Mouse (Mus musculus) thymus, postnatal 4 days (tissue): ENCODE results near the gene Ttc21a.
A peak's percentile ranks its signal among the peaks of the same experiment; 100 is the strongest.

Source experiments
- DNase-seq: peaks from one replicate; pipeline ENCODE4 v3.0.0; 2021

The Ttc21a gene

DNA sequence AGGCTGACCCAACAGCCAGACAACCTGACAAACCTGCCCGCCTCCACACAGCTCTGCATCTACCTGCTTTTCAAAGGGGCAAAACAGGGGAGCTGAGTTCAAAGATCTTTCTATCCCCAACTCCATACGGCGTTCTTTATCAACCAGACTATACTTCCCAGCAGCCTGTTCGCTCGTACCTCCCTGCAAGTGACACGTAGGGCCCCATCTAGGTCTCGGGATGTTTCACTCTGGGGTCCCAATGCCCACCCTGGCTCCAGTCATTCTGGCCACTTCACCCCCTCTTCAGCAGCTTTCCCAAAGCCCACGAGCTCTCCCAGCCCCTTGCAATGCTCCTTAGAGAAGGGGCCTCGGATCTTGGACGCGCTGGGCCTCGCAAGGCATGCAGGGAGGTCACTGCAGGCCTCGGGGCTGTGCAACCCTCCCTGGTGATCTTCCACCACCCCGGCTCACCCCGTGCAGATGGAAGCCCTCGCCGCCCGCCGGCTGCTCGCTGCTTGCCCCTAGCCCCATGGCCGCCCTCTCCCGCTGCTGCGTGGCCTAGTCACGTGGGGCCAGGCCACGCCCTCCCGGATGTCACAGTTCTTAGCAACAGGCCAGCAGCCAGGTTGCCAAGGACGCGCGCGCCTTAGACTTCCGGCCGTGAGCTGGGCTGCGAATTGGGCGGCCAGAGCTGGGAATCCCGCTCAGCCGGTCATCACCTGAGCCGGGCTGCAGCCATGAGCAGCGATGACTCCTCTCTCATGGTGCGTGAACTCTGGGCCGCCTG, at the start of gene Ttc21a, which contains the start of gene Gorasp1:
Gene Ttc21a (plus strand): TSS at position 602 of the 769 bp plus-strand sequence.
Gene Gorasp1 (minus strand): TSS at position 561 of the 769 bp plus-strand sequence.
- peak; percentile 96 for DNase-seq

DNA sequence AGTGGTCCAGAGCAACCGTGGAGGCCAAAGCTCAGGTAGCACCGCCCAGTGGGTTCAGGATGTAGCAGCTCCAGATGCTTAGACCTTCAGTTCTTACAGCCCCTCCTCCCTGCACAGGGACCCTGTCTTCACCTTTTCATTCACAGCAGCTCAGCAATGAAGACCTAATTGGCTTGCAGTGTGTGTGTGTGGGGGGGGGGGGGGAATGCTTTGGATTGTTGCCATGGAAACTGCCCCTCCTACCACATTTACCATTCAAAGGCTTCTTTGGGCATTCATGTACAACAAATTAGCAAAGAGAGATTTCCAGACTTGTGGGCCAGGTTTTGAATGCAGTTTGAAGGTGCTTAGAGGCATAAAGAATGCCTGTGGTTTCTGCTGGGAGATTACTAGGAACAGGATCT, 48.6 kb upstream of the Ttc21a start:
- DNase-seq, result no peak

DNA sequence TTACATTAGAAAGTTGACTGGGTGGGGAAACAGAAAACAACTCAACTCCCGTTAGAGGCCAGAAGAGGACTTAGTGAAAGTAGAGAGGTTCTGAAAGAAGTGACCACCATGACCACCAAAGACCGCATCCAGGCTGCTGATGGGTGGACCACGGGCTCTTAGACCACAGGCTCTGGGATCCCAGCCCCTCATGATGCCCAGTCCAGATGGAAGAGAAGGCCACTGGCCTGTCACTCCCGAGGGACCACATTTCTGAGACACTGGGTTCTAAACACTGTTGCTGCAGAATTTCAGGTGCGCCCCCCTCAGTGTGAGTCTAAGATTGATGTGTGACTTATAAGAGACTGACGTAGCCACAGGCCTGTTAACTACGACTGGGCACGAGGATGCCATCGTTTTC, 48.0 kb upstream of the Ttc21a start:
- no peak for DNase-seq

DNA sequence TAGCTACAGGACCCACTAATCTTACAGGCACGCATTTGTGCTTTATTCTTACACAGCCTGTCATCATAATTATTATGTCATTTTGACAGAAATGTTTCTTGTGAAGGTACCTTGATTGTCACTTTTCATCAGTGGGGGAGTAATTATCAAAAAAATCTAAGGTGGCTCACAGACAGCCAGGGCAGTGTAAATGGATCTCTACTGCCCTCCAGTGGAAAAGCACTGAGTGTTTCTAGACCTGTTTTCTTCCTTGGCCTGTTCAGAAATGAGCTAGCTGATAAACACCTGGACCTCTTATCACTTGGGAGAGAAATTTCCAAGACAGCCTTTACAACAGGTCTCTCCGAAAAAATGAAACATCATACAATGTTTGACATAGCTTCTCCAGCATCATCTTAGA, 46.7 kb upstream of the Ttc21a start:
- peak; percentile 44 for DNase-seq

DNA sequence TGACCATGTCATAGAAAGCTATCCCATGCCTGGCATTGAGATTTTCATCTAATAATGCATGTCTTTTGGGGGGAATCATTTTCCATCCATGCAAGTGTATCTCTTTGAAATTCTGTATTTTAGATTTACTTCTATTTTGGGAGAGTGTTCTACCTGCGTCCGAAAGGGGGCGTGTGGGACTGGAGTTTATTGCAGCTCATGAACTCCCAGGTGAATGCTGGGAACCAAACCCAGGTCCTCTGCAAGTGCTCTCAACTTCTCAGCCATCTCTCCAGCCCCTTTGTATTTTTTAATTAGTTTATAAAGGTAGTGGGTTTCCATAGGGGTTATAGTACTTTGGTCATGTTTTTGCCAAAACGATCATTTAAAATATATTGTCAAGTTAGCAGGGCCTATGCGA, 43.5 kb upstream of the Ttc21a start:
- DNase-seq, result no peak

DNA sequence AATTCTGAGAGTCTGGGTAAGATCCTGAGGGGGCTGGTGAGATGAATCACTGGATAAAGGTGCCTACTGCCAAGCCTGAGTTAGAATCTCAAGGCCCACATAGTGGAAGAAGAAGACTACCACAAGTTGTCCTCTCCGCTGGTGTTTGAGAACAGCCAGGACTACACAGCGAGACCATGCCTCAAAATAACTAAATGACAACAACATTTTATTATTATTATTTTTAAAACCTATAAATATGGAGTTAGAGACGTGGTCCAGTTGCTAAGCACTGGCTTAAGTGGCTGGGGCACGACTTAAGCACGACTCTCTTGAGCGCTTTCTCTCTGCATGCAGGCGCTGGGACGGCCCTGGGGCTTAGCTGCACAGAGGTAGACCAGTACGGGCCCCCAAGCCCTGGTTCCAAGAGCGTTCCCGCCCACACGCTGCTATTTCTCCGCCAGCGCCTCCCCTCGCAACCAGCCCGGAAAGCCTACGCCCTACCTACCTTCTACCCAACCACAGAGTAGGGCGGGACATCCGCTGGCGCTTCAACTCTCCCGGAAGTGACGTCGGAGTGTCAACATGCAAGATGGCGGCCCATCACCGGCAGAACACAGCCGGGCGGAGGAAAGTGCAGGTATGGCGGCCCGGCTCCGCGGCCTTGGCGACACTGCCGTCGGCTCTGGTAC, 42.9 kb upstream of the Ttc21a start, which contains the start of gene Wdr48:
Gene Wdr48 (plus strand): TSS at position 540 of the 671 bp plus-strand sequence.
- DNase-seq, result peak; percentile 97

DNA sequence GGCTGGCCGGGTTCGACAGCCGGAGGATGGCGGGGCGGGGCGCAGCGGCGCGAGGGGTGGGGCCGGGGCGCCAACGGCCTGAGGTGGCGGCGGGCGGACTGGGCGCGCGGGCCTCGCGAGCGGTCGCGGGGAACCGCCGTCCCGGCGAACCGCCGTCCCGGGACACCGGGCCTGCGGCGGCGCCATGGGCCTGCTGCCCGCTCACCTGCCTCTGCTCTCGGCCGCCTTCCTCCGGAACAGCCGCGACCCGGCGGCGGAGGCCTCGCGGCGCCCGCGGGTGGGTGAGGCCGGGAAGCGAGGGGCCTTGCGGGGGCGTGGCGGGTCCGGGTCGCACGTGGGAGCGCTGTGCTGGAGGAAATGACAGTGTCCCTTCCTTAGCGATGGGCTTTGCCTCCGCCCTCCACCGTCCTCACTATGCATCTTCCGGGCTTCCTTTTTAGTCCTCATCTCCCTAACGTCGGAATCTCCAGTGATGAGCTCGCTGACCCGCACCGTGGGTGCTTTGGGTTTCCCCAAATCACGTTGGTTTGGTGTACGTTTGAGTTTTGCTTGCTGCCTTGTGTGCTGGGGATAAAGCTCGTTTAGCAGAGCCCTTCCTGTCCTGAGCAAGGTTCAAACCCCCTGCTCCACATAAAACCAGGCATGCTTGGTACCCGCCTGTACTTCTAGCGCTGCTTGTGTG, 42.2 kb upstream of the Ttc21a start:
- DNase-seq, result peak; percentile 73

DNA sequence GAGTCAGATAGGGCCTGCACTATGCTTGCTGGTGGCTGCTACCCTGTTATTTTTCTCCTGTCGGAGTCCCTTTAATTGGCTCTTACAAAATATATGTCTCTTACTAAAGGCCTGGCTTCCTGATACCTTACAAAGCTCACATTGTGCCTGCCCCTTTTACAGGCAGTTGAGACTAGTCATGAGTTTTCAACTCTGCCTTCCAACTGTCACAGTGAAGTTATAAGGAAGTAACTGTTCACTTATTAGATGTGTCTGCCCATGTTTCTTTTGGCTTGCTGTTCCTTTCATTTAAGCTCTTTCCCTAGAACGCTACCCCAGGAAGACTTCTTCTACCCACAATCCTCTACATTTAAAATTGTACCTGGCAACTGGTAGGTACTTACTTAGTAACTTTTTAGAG, 38.0 kb upstream of the Ttc21a start:
- no peak for DNase-seq

DNA sequence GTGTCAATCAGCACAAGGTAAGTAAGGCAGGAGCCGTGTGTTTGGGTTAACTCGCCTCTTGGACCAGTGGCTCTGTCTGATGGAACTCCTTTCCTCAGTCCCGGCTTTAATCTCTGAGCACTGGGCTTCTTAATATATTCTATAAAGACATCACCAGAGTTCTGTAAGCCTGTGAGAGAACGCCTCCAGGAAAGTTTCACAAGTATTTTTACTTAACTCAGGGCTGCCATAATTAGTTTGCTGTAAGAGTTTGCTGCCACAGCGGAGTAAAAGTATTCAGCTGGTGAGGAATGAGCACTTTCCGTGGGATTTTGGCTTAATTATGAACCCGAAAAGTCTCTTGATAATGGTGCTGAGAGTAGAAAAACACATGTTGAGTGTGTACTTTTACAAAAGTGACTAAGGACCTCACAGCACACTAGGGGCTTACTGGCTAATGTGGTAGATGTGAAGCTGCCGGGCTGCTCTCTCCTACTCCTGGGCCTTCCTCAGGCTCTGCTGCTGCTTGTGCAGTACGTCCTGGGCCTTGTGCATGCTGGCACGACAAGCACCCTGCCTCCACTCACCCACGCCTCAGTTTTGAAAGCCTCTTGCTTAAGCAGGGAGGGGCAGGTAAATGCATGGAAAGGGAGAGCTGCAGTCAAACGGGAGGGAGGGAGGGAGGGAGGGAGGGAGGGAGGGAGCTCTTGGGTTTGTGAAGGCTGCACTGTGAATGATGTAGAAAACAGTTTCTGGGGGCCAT, 34.8 kb upstream of the Ttc21a start:
- DNase-seq, result no peak

DNA sequence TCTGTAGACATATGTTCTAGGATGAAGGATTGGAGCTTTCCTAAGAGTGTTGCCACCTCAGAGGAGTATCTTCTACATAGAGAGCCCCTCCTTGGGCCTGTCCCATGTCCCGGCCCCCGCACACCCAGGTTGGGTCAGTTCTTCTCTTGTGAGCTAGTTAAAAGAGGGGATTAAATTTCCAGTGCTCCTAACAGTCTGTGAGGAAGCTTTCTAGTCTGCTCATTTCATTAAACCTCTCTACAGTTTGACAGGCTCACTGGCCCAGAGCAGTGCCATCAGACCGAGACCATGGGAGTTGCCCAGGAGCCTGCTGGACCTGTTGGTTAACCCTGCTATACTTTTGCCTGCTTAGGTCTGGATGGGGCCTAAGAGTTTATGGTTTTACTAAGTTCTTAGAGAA, 28.7 kb upstream of the Ttc21a start:
- DNase-seq, result no peak

DNA sequence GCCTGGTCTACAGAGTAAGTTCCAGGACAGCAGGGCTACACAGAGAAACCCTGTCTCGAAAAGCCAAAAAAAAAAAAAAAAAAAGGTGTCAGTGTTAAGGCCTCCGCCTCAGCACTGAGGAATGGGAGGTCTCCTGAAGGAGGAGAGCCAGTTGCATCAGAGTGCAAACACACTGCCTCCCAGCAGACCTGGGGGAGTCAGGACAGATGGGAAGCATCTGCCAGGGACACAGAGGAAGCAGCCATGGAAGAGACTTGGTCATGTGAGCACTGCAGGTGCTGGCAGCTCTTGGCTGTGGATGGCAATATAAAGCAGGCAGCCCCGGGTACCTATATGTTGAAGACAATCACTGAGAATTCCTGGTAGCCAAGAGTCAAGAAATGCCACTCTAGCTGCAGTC, 27.5 kb upstream of the Ttc21a start:
- DNase-seq, result no peak

DNA sequence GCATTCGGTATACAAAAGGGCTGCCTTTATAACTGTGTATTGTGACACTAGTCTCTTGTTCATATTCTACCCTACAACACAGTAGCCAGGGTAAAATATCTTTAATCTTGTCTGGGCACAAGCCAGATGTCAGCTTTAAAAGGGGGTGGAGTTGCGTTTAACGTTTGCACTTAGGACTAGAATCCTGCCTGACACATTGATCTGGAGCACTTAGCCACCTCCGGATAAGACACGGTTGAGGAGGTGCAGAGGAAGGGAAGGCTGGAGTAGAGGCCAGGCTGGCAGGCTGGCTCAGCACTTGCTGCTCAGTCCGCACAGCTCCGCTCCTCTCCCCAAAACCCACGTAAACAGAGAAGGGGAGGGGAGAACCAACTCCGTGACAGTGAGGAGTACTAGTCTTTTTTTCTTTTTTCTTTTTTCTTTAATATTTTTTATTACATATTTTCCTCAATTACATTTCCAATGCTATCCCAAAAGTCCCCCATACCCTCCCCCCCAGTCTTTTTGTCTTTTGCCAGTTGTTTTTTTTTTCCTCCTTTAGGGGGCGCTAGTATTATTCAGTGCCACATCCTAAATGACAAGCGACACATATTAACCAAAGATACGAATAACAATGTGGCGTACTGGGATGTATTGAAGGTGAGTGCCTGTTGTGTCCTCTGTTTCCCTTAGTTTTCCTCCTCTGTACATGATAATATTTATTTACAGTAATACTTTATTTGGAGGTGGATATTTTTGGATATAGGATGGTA, 24.1 kb upstream of the Ttc21a start:
- no peak for DNase-seq

DNA sequence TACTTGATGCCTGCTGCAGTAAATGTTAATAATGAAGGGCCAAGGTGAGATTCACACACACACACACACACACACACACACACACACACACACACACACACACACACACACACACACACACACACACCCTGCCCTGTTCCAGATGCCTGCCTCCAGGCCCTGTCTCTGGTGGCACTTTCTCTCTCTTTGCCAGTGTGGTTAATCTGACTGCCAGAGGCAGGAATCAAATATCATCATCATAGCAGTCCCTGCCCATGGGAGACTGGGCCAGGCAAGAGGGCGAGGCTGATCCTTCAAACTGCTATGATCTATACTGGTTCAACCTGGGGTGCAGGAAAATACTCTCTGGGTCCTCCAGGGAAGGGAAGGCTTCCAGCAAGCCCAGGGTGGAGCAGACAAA, 17.5 kb upstream of the Ttc21a start:
- no peak for DNase-seq

DNA sequence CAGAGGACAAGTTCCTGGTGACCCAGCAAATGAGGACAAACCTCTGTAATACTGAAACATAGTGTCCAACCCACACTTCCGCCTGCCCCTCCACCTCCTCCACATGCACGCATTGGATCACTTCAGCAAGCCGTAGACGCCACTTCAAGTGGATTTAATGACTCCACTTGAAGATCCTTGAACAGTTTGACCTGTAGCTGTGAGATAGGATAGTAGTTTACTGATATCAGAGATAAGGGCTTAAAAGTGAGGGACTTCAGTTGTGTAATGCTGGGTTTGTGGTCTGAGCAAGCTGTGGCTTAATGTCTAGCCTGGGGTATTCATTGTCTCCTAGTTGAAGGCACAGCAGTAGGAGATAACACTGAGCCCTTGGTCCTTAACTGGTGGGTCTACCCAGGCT, 13.9 kb upstream of the Ttc21a start:
- no peak for DNase-seq

DNA sequence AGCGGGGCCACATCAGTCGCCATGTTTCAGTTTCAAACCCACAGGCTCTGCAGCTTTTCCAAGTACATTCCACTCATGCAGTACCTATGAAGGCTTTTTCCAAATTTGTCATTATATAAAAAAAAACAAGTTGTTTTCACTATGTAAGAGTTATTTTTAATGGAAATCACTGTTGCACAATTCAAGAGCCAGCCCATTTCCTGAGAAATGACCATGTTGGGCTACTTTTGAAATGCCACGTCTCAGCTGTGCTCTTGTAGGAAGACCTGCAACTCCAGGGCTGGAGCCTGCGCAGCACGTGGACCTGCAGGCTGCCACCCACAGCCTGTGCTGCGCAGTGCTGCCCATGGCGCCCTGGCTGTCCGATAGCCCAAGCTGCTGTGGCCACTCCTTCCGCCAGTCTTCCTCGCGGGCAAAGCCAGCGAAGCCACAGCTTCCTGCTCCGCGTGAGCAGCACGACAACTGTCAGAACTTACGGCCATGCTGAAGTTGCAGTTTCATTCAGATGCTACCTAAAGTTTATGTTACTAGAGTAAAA, 12.2 kb upstream of the Ttc21a start:
- DNase-seq, result no peak

DNA sequence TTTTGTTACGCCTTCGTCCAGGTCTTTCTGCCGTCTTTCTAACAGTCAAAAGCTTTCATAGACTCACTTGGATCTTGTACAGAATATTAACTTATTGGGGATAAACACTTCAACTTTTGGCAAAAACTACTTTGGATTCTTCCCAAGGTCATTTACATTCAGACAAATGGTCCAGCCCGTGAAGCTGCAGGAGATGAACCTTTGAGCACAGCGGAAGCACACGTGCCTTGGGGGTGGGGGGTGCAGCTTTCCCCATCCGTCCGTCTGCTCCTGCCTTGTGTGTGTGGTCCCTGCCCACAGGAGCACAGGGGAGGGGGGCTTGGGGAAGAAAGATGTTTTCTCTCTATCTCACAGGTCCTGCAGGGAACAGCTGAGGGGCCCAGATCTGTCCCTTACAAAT, 11.7 kb upstream of the Ttc21a start:
- DNase-seq, result no peak

DNA sequence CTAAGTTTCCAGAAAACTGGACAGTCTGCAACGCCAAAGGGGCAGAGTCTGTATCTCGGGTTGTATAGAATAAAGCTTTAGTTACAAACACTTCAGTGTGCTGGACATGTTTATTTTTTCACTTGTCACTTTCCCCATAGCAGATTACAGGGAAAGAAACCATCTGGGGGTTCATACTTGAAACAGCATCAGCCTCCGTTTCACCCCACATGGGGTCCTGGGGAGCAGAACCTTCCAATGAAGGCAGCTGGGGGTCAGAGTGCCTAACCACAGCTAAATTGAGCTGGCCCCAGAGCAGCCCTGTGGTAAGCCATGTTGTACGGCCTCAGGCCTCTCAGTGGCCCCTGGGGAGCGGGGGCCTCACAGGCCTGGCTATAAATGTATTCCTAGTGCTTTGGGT, 10.9 kb upstream of the Ttc21a start:
- DNase-seq, result no peak

DNA sequence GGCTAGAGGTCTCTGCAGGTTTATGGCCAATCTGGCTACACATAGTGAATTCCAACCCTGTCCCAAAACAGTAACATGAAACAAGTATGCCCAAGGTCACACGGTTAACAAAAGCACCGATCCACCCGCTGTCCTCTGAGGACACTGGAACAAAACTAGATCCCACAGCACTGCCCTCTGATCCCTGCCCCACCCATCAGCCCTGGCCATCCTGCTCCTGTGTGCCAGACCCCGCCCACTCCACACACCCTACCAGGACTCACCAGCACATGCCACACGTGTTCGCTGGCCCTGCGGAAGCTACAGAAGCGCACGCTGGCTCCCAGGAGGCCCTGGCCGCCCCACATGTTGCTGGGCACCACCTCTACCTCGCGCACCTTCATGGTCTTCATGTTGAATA, 5.0 kb upstream of the Ttc21a start:
- DNase-seq, result no peak

DNA sequence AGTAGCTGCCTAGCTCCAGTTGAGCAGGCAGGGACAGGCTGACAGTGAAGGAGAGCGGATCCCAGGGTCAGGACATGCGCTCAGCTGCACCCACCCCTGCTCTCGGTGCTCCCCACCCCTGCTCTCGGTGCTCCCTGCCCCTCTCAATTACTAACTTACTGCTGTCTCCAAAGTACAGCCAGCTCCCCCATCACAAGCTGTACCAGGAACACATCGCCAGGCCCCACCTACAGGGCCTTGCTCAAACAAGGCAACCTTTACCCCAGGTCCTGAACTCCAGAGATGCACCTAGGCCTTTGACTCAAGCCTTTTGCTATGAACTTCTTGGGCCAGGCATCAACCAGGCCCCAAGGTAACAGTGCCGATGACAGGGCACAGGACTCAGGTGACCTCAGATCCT, 3.7 kb upstream of the Ttc21a start:
- no peak for DNase-seq

DNA sequence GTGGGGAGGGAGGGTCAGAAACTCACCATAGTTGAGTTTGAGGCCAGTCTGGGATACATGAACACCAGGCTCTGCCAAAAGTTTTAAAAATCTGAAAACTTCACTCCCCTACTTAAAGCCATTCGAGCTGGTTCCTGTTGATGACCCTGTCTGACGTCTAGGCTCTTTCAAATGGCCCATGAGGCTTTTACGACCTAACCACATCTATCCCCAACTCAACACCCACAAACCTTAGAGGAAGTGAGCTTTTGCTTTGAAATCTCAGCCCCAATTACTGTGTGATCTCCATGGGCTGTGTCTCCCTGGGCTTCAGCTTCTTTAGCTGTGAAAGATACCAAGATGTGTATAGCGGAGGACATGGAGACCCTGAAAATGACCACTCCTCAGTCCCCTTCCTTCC, 1.1 kb downstream of the Ttc21a start:
- no peak for DNase-seq

DNA sequence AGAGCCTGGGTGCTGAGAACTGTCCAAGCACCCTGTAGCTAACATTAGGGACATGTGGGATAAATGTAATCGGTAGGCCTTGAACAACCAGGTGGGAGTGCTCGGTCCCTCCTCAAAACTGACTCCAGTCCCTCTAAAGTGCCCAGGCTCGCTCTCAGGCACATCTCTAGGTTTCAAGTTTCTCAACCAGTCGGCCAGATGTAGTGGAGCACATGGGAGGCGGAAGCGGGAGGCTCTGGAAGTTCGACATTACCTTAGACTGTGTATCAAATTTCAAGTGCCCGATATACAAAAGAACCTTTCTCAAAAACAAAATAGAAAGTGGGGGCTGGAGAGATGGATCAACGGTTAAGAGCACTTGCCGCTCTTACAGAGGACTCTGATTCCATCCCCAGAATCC, 2.2 kb downstream of the Ttc21a start:
- no peak for DNase-seq

DNA sequence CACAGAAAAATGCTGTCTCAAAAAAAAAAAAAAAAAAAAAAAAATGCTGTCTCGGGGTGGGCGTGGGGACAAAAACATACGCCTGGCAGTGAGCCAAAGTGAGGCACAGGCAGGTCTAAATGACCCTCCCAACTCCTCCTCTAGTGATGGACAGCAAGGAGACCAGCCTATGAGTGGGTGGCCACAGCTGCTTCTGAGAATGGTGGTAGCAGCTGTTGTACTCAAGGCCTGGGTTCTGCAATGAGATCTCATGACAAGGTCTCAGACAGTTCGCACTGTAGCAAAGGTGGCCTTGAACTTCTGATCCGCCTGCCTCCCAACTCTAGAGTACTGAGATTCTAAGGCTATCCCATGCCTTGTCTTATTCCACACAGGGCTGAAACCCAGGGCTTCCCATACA, 4.0 kb downstream of the Ttc21a start:
- no peak for DNase-seq
